Mouse (Mus musculus) frontal cortex, postnatal 14 days (tissue): ENCODE data around the gene Clasp1.
"Not testable (repeated sequence)": the region's sequence is repeated elsewhere in the genome, so short reads cannot be mapped to it uniquely, and the experiment has no call there.

Experiments
- DNase-seq, 2 experiments: peaks; one replicate each; pipeline ENCODE4 v3.0.0; 2022; ENCODE audit warnings: low spot score in 2 of 2

Gene Clasp1

DNA sequence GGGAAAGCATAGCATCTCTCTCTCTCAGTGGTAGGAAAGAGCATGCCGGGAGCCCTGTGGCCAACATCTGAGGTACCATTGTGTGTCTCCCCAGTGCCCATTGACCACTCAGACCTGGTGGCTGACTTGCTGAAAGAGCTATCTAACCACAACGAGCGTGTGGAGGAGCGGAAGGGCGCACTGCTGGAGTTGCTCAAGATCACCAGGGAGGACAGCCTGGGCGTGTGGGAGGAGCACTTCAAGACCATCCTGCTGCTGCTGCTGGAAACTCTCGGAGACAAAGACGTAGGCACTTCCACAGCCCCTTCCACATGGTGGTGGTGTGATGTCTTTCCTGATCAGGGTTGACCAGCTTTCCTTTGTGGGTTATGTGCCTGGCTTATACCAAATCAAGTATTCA is 192.3 kb downstream of the Clasp1 start:
- DNase-seq = no peak

DNA sequence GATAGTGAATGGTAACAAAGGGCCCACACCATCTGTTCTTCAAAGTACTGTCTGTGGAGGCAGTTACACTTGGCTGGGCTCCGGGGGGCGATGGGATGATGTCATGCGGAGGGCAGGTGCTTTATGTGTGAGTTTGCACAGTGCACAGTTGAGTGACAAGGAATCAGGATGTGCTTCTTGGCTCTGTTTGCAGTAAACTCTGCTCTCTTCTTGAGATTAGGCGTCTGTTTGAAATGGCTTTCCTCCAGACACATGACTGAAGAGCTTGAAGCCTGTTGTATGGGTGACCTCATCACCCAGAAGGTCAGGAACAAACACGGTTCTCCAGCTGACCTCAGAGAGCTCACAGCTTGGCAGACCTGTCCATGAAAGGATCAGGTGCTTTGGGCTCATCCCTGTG is 200.9 kb downstream of the Clasp1 start:
- DNase-seq = no peak

DNA sequence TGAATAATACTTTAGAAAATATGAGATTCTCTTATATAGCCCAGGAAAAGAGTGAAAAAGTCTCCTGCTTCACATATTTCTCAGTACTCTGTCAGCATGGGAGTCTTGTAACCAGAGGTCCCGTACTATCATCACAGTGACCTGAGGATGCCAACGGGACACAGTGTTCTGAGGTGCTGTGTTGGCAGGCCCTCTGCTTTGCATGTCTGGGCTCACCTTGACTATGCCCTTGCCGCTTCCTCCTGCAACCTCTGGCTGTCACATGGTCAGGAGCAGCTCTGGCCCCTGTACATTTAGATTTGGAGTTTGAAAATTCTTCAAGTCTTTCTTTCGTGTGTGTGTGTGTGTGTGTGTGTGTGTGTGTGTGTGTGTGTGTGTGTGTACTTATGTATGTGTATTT is 204.1 kb downstream of the Clasp1 start:
- no peak for DNase-seq

DNA sequence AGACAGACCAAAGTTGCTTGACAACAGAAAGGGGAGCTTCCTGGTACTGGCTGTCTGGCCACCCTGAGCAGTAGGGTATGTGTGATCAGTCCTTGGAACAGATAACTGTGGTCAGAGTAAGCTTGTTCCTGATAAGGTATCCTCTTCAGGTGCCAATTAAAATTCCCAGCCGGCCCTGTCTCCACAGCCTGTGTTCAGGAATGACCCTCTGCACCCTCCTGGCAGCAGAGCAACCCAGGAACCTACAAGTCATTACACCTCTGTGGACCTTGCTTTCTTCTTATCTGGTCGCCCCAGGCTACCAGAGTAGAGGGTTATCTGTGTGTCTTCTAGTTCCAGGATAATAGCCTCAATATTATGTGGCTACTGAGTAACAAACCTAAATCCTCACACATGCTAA is 206.5 kb downstream of the Clasp1 start:
- no peak for DNase-seq

DNA sequence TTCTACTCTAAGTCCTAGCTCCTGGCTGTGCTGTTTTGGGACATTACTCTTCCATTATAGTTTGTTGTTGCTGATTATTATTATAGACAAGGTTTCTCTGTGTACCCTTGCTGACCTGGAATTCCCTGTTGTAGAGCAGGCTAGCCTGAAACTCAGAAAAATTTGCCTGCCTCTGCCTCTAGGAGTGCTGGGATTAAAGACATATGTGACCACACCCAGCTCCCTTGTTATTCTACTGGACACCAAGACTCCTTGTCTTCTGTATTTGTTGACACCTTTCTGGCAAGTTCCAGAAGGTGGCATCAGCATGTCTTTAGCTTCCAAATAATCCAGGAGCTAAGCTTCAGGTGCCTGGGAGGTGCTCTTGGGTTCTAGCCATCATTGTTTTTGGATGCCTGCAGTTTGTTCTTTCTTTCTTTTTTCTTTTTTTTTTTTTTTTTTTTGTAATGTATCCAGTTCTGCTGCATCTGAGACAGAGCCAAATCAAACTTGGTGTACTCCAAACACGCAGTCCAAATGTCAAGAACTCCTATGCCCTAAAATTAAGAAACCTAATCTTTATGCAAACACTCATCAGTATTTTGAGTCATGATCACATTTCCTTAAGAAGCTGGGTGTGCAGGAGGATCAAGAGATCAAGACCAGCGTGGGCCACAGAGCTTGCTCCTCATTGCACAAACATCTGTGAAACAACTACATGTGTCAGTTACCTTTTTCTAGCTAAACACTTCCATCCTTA is 208.8 kb downstream of the Clasp1 start:
- DNase-seq = no peak

DNA sequence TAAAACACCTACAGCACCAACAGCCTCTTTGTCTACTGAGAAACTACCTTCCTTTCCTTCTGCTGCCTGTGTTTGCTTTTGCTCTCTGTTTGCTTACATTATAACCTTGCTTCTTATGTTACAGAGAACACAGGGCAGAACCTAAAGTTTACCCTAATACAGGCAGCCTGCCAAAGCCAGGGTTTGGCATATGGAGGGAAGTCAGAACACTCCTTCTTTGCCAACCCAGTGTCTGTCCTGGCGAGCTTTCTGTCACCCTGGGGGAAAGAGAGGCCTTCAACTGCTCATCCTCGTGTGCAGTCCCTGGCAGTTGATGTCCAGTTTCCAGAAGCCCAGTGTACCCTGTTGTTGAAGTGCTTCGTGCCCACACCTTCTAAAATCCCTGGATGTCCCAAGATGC is 209.5 kb downstream of the Clasp1 start:
- no peak for DNase-seq

DNA sequence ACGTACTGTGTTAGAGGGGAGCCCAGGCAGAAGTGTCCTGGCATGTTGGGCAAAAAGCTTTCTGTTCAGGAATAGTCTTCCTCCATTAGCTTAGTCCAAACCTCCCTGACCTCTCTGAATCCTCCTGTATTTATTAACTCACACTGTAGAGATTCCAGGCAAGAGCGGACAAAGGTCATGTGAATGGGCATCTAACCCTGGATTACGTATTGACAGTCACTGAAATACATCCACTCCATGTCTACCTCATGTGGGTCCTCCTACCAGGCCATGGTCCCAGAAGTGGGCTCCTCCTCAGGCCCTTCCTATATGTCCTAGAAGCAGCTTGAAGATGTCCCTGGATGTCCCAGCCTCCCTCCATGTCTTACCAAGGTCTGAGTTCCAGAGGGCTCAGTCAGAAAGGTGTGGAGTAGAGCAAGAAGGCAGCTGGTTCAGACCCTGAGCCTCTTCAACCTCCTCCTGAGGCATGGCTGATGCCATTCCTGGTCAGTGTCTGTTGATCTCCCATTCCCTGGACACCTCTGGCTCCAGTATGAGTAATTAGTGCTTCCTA is 224.8 kb downstream of the Clasp1 start:
- no peak for DNase-seq

DNA sequence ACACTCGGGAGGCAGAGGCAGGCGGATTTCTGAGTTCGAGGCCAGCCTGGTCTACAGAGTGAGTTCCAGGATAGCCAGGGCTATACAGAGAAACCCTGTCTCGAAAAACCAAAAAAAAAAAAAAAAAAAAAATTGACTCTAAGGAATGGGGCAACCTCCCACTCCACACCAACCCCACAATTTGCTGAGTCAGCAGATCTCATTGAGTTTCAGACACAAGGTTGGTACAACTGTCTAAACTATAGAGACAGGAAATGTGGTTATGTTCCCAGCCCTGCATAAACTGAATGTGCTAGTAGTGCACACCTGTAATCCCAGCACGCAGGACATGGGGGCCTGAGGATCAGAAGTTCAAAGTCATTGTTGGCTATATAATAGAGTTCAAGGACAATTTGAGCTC is 232.2 kb downstream of the Clasp1 start:
- DNase-seq = not testable (repeated sequence)

DNA sequence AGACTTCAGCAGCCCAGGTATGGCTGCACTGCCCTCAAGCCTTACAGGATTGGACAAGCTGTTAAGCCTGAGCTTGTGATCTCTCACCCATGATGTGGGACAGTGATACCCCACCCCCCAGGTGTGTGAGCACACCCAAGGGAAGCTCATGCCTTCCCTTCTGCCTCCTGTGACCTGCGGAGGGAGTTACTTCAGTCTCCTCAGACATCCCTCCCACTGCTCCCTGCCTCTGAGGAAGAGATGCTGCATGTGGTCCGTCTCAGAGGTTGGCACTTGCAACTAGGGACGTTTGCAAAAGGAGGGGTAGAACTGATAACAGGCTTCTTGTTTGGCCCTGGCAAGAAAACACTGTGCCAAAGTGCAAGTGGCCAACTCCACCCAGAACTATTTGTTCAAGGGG is 234.0 kb downstream of the Clasp1 start:
- DNase-seq = no peak

DNA sequence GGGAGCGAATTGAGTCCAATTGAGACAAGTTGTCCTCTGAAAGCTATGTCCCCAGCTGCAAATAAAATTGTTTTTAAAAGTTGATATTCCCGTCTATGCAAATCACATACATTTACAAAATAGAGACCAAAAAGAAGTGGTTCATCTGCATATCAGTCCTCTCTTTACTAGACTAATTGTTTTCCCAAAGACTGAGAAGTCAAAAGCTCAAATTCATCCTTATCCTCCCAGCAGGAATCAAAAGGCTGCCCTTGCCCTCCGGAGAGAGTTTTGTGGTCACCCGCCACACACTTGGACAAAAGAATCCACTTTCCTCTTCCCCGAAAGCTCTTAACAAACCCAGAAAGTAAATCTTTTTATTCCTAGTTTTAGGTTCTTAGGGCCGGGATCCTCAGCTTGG is 236.6 kb downstream of the Clasp1 start:
- no peak for DNase-seq

DNA sequence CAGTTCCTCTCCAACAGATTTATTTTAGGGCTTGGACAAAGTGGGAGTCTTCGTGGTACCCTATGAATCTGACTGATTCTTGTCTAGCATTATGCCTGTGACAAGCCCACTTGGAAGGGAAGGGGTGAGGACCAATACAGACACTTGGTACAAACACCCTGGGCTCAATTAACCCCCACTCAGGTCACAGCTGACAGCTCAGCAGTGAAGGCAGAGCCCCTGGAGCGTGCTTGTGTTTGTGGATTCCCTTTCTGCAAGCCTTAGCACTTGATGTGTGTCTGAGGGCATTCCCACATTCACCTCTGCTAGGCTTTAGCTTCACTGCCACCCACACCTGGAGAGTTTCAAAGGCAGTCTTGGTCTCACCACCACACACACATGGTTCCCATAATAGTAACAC is 237.1 kb downstream of the Clasp1 start:
- no peak for DNase-seq

DNA sequence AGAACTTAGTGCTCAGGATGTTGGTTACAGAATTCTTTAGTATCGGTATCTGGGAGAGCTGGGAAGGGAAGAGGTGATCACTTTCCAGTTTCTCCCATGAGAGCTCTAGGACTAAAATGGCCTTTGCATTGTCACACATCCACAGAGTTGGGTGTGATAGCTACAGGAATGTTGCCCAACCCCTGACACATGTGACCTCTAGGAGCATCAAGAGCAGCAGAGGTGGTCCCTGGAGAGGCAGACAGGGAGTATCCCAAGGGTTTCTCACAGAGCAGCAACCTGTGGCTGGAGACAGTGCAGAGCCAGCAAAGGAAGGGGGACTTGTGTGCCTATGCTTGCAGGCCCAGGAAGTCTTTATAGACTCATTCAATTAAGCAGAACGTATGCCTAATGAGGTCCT is 237.6 kb downstream of the Clasp1 start:
- DNase-seq = no peak

DNA sequence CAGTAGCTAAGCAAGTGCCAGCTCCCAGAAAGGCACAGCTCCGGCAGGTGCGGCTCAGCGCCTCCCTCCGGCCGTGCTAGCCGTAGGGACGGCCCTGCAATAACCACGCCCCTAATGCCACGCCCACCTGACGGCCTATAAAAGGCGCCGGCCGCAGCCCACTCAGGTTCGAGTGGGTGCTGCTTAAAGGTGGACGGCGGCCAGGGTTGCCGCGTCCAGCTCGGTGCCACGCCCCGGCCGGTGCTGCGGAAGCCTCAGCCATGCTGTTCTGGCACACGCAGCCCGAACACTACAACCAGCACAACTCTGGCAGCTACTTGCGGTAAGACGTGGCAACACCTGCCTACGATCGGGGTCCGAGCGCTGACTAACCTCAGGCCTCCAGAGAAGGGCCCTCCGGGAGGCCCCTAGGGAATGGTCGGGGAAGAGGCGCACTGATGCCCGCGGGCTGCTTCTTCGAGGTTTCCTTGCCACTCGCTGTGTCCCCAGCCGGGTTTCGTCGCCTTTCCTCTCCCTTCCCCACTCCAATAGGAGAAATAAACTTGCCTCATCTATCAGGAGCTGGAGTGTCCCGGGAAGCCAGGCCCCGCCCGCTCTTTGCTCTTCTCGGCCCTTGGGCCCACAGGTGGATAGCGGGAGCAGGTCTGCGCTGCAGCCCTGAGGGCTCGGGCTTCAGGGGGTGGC is 239.1 kb downstream of the Clasp1 start, which contains the start of gene Tfcp2l1:
Gene Tfcp2l1 (plus strand): TSS at position 165 of the 684 bp plus-strand sequence.
- peak in 1 of 2 experiments; percentile 21 for DNase-seq

DNA sequence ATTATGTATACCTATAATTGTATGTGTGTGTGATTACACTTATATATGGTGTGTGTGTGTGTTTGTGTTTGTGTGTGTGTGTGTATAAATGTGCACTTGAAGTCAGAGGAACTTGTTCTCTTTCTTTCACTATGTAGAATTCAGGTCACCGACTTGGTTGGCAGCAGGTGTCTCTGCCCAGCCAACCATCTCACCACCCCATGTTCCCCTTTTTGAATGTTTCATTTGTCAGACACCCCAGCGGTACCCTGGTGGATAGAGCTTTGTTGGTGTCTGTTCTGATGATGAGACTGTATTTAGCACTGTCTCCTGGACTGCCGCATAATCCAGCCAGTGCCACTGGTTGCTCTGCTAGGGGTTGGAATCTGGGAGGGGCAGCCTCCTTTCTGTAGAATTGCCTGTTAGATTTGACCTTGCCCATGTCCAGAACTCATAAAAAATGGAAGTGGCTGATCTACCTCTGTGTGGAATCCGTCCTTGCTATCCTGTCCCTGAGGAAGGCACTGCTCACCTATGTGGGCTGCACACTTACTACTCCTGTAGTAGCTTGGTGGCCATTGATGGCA is 244.6 kb downstream of the Clasp1 start:
- no peak for DNase-seq

DNA sequence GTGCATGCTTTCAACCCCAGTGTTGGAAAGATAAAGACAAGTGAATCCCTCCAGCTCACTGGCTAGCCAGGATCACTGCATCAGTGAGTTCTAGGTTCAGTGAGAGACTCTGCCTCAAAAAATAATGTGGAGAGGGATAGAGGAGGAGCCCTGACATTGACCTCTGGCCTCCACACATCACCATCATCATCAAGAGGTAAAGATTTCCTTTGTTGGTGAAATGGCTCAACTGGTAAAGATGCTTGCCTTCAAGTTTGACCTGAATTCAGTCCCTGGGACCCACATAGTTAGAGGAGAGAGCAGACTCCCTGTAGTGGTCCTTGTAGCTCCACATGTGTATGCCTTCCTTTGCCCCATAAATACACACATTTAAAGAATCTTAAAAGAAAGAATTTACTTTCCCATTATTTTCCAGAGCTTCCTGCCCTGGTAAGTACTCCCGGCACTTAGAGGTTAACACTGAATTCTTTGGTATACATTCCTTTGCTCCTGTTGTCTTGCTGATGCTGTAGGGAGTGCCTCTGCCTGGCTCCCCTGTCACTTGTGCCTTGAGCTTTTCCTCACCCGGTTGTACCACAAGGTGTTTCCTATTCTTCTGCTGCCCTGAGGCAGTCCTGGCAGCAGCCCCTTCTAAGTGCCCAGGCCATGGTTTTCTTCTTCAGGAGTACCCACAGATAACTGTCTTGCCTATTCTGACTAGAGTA is 253.6 kb downstream of the Clasp1 start:
- DNase-seq = no peak

DNA sequence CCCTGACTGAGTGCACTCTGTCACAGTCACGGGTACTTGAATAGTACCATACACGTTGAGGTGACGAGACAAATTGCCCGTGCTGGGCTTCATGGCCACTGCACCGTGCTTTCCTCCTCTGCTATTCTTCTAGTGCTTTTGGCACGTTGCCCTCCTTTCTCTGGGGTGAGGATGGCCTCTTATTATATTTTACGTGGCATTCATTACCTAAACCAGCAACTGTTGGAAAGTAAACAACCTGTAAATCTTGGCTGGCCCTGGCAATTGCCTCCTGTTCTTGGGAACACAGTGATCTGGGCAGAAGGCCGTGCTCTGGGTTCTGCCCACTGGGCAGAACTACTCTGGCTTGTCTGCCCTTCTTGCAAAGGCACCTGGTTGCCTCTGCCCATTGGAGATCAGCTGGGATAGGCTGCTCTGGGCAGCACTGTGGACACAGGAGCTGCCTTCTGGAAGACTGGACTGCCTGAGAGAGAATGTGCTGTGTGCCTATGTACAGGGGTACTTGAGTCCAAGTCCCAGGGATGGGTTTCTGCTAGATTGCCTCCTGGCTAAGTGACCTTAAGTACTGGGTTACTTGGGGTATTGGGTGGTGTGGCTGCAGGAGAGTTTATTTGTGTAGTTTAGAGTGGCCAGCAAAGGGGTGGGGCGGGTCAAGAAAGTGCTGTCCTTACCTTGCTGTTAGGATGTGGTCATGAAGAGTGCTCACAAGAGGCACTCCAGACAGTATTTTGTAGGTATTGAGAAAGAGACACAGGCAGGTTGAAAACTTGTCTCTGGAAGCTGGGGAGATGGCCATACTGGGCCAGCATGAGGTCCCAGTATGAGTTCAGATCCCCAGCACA is 254.5 kb downstream of the Clasp1 start:
- no peak for DNase-seq

DNA sequence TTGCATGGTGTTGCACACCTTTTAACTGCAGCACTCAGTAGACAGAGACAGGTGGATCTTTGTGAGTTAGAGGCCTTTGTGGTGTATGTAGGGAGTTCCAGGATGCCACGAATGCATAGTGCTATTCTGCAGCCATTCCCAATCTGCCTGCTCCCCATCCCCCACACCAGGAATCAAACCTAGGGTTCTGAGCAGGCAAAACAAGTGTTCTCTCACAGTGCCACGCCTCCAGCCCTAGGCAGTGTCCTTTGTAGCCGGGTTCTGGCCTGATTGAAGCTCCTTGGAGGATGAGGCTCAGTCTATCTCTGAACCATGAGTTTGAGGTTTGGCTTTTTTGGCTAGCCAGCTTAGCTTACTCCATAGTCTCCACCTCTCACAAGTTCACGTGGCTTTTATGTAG is 256.8 kb downstream of the Clasp1 start:
- DNase-seq = no peak

DNA sequence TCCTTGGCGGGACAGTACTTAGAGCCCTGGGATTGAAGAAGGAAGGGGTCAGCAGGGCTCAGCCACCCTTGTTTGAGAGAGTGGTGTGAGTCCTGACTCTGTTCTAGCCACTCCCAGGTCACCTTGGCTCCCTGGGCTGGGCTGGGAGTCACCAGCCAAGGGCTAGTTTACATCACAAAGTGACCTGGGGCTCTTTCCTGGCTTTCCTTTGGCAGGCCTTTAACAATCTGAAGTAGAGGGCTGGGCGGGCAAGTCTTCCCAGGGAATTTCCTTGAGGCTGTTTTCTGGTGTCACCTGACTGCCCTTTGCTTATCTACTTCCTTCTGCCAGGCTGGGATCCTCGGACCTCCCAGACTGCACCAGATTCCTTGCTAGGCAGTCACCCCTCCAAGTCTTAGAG is 259.2 kb downstream of the Clasp1 start:
- no peak for DNase-seq

DNA sequence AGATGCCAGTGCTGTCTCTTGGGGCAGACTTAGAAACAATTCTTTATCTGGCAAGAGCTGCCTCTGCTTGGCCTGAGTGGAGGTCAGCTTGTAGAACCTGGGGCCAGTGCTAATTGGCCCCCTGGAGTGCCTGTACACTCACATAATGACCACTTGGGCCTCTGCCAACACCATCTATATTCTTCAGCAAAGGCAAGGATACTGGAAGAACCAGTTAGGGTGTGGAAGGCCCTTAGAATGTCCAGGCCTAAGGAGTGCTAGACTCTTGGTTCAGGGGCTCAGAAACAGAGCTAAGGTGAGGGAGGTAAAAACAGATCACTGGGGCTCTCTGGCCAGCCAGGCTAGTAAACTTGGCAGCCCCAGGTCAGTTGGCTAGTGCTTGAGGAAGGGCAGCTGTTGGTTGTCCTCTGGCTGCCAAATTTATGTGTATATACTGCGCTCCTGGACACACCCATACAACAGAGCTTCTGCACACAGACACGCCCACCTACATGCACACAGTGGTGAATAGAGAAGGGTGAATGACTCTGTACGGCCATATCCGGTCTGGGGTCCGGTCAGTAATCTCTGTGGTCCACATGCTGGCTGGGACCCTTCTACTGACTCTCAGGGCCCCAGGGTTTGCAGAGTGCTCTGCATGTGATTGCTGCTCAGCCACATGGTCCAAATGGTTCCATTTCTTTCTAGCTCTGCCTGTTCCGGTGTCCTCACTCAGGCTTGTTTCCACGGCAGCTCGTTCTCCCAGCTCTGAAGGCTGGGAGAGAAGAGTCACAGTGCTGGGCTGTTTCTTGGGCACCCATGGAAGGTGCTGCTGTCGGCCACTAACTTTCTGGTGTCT is 261.3 kb downstream of the Clasp1 start:
- DNase-seq = no peak

DNA sequence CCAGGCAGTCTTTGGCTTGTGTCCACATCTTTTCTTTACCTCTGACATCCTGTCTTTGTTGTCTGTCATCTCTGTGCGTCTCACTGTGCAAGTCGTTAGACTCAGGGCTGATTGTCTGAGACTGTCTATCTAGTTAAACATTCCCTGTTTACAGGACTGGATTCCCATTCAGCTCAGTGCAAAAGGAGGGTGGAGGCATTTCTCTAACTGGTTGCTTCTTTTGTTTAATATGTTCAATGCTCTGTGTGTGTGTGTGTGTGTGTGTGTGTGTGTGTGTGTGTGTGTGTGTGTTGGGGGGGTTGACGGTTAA is 261.9 kb downstream of the Clasp1 start:
- DNase-seq = no peak

DNA sequence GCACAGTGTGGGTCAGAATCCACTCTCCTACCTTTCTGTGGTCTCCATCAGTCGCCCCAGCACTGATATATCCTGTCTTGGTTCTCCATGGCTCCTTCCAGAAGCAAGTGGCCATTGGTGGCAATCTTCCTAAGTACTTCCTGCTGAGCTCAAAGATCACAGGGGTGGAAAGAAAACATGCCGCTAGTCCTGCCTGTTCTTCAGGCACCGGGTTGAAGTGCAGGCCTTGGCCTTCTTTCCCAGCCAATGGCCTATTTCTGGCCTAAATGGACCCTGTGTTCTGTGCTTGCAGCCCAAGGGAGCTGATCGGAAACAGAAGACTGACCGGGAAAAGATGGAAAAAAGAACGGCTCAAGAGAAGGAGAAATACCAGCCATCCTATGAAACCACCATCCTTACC is 269.9 kb downstream of the Clasp1 start:
- DNase-seq = no peak
